Mouse (Mus musculus) cerebellum, adult (tissue): ENCODE measurements around the gene Naga.
"Not testable (repeated sequence)": the region's sequence is repeated elsewhere in the genome, so short reads cannot be mapped to it uniquely, and the experiment has no call there.

Experiments used
- ATAC-seq: cut with Nextera tagmentation; 2 replicates; pipeline ENCODE4 v1.9.2; 2017; ENCODE audit warnings: mild to moderate bottlenecking, moderate library complexity, mixed read lengths; ENCODE audit not compliant: insufficient number of reproducible peaks, low FRiP score, low TSS enrichment

The Naga gene

DNA sequence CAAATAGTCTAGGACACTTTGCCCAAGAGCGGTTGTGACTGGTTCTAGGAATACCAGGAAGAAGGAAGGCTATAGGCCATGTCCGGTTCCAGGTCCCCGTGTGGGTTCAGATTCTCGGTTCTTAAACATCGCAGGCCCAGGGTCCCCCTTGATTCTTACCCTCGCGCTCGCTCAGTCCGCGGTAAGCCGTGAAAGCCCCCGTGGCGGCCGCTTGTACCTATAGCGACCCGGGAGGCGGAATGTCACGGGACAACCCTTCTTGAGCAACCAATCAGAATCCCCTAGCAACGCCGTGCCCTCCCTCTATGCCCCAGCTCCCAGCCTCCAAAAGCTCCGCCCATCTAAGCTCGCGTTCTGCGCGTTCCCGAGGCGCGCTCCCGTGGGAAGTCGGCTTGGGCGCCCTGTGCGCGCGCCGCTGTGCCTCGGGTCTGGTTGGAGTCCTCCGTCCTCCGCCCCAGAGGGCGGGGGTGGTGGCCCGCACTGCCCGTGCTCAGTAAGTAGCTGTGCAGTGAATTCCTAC is at the start of gene Naga, which contains the start of the genes Pheta2 and Smdt1:
Gene Naga, minus strand, starts transcription at position 333 of the 520 bp plus-strand sequence.
Gene Pheta2, plus strand, starts transcription at position 350 of the 520 bp plus-strand sequence.
Gene Smdt1, plus strand, starts transcription at position 367 of the 520 bp plus-strand sequence.
- ATAC-seq, result peak; percentile 89

DNA sequence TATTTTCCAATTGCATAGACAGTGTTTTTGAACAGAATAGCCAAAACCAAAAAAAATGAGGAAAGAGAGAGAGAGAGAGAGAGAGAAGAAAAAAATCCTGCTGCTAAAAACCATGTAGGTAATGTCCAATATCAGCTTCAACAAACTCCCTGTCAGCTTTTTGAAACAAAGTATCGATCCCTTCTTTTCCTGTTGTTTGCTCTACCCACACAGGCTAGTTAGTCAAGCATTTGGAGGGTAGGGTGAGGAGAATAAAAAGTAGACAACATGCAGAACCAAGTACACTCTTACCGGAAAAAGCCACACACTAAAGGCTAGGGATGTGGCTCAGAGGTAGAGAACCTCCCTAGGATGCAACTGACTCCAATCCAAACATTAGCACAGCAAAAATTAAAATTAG is 47.0 kb upstream of the Naga start:
- no peak for ATAC-seq

DNA sequence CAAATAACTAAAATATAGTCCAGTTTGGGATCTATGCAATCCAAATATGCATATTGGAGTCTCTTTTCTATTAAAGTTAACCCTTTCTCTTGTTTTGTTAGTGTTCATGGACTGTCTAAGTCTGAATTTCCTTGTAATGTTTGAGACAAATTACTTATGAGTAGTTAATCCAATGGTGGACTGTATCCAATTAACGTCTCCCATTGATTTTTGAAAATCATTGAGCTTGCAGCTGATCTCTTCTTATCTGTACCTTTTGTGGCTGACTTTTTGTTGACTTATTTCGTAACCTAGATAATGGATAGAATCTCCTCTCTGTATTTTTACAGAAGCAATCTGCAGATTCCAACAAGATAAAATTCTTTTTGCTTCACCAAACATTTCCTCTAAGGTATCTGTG is 43.7 kb upstream of the Naga start:
- ATAC-seq, result no peak

DNA sequence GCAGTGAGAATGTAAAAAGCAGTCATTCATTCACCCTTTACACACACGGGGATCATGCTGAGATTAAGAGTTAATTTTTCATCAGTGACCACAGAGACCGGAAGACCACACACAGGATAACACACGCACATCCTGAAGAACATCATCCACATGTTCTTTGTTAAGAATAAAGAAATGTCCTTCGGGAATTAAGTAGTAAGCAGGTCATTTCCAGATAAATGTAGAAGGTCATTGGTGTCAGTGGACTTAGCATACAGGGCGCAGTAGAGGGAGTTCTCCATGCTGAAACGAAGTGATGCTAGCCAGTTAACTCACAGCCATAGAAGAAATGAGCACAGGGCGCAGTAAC is 42.0 kb upstream of the Naga start:
- no peak for ATAC-seq

DNA sequence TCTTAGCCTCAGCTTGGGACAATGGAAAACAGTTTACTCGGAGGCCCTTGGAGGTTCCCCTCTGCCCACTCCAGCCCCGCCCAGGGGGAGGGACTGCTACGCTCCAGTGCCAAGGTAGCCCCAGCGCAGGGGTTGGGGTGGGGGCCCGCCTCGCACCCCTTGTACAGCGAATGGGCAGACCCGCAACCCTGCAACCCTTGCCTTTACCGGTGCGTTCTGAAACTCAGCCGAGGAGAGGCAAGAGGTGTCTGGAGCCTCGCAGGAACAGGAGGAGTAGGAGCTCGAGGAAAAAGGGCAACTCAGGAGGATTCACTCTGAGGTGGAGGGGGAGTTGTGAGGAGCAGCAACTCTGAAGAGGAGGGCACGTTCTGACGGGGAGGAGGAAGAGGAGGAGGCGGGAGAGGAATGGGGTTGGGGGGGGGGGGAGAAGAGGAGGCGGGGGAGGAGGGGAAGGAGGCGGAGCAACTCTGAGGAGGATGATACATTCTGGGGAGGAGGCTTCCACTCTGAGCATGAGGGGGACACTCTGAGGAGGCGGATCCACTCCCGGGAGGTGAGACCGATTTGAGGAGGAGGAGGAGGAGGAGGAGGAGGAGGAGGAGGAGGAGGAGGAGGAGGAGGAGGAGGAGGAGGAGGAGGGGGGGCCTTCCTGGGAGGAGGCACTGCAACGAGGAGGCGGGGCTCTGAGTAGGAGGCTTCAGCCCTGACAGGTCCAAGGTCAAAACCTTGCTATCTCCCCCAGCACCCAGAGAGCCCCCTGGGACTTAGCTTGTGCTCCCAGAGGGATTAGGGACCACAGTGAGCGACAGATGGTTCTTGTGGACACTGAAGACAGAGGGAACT is 41.4 kb upstream of the Naga start, which contains the start of gene Cyp2d22:
Gene Cyp2d22, minus strand, starts transcription at position 390 of the 843 bp plus-strand sequence.
- peak; percentile 81 for ATAC-seq

DNA sequence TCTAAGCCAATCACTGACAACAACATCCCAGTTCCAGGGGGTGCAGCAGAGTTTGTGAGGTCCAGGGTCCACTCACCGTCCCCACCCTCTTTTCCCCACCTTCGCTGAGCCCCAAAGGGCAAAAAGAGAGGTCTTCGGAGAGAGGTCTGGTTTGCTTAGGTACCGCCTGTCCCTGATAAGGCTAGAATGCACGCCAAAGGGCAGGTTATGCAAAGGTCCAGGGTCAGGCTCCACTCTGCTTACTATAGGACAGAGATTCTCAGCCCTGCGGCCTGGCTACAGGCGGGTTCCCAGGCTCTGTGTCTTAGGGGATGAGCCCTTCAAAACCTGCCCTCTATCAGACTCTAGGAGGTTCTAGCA is 40.8 kb upstream of the Naga start:
- ATAC-seq, result no peak

DNA sequence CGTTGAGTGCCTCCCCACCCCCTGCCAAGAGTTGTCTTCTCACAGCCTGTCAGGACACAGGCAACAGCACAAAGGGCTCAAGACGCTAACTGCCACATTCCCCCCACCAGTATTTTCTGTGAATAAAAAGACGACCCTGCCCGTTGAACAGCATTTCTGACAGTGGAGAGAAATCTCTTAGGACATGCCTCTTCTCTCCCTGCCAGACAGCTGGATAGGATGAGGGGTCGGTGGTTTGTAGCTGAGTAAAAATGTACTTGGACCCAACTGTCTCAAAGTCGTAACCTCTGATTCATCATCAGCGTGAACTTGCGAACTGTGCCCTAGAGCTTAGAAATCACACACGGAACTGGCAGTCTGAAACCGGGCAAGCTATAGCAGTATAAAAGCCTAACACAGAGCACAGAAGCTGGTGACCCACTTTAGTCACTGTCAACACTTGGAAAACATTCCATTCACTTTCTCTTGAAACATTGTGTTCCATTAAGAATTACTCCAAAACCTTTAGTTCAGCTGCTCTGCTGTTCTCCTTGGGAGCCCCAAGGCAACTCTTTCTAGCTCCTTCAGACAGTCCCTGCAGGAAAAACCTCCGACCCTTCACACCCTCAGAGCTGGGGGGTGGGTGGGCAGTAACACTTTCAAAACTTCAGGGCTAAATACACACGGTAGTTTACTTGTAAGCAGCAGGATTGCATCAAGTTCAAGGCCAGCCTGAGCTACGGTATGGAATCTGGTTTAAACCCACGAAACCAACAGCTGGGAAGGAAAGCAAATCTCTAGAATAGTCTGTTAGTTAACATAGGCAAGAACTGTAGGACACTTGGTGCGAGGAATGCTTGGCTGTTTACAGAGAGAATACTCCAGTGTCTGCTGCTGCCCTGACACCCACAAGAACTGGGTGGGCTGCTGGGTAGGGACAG is 39.8 kb upstream of the Naga start:
- no peak for ATAC-seq

DNA sequence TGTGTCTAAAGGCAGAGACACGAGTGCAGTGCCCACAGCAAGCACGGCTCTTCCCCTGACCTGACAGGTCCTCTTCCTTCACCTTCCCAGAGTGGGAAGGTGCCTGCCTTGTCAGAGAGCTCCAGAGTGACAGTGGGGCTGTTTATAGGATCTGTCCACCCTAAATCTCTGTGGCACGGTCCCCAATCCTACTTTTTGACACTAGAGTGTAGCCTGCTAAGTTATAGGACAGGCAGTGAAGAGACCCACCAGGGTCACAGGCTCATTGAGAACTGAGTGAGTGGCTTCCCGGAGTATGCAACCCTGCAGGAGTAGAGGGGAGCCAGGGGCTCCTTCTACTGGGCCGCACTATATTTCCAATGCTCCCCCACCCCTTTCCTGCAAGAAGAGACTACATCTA is 39.0 kb upstream of the Naga start:
- no peak for ATAC-seq

DNA sequence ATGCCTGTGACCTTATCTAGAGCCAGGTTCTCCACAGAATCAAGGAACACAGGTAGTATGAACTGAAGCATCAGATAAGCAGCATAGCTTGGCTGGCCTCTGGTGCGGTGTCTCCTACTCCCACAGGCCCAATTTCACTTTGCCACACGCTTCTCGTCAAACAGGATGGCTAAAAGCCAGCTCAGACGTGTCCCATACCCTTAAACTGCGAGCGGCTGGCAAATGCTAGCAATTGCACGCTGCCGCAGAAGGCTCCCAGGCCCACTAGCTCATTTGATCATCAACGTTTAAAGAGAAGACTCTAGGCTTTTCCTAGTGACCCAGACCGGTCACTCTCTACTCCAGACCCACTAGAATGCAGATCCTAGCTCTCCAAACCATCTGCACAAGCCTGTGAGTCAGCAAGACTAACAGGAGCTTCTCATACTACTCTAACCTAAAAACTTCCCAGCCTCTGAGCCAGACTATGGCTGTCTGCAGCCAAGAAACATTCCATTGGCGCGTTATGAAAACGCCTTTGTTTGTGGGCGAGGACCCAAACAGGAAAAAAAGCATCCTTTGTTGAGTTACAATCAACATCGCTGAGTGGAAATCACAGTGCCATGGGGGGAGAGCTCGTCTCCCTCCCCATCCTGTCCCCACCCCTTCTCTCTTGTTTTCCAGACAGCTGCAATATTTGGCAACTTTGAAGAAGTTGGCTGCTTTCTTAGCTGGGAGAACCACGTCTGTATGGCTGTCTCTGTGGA is 37.8 kb upstream of the Naga start:
- no peak for ATAC-seq

DNA sequence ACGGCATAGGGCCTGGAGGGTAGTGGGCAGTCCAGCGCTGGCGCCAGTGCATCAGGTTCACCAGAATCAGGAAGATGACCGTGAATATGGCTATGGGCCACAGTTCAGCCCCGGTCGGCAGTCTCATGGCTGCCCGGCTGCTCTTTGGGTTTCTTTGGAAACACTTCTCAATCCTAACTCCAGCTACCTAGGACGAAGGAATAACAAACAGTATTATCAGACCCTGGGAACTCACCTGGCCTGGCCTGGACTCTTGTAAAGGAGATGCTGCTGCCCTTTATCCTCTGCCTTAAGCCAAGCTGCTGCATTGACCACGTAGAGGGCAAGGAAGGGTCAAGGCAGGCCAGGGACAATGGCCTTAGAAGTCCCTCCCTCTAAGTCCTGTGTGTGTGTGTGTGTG is 37.1 kb upstream of the Naga start:
- no peak for ATAC-seq

DNA sequence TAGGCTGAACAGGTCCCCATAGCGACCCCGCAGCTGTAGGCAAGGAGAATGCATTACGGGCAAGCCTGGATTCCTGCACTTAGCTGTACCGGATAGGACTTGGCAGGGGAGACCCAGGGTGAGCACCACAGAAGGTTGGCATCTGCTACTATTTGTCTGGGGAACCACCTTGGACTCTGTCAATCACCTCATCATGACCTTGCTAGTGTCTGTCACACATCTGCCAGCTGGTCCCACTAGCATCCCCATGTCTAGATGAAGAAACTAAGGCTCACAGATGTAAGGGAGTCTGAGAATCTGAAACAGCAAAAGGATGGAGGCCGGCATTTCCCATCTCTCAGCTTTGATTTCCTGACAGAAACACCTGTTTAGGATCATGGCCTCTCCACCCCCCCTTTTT is 35.7 kb upstream of the Naga start:
- ATAC-seq, result no peak

DNA sequence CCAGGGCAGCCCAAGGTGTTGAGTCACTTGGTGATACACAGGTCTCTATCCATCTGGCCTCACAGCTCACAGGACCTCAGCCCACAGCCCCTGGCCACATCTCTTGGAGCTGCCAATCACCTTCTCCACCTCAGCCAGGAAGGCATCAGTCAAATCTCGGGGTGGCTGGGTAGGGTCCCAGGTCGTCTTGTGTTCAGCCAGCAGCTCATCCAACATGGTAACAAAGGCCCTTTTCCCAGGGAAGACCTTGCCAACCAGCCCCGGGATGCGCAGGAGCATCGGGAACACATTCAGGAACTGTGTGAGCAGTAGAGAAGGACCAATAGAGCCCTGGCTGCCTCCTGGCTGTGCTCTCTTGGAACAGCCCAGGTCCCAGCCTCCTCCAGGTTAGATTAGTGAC is 34.3 kb upstream of the Naga start:
- ATAC-seq, result no peak

DNA sequence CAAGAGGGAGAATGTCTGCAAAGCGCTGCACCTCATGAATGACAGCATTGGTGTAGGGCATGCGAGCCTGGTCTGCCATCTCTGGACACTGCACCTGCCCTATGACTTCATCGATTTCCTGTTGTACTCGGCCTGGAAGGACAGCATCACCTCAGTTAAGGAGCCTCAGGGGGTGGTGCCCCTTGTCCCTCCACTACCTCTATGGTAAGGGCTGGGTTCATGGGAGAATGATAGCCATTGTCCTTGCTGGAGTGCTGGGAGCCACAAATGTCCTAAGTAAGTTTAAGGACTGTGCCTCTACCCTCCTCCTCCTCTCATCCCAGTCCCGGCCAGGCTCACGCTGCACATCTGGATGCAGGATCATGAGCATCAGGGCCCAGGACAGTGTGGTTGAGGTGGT is 33.7 kb upstream of the Naga start:
- no peak for ATAC-seq

DNA sequence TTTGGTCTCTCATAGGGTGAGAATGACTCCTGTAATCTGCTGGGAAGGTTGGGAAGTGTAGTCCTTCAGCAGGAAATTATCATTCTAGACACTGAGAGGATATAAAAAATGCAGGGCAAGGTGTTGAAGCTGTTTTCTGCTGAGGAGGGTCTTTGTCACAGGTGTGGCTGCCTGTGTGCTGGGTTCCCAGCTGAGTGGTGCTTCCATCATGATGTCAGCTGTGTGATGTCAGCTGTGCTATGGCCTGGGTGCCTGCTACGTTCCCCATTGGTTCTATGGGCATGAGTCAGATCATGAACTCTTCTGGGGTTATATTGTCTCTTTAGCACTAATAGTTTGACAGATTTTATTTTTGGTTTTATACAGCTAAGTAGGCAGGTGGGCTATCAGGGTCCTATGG is 30.1 kb upstream of the Naga start:
- no peak for ATAC-seq

DNA sequence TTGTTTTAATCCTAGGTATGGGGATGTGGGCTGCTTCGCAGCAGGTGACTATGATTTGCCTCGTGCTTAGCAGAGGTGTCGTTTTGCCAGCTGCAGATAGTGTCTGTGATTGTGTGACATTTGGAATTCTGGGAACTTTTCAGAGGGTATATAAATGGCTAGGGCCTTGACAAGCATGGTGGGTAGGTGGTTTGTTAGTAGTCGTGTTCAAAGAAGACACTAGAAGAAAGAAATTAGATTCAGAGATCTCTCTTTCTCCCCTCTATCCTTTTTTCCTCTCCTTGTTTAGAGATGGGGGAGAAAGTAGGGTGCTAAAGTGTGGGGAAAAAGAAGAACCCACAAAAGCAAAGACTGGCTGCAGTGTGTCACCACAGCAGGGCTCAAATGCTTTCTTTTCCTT is 29.4 kb upstream of the Naga start:
- no peak for ATAC-seq

DNA sequence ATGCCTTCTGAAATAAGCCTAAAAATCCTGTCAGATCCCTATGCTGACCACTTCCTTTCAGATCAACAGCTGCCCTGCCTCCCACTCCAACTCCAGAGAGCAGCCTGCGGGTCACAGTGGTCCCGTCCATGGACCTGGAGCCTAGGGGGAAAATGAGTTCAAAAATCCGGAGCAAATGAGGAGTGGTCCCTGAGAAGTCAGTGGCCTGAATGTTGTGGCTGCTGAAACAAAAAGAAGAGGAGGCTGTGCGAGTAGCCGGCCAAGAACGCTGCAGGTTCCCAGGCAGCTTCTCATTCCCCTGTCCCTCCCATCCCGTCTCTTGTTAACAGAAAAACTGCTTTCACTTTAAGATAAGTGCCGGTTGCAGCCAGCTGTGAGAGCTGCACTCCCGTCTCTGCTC is 25.8 kb upstream of the Naga start:
- ATAC-seq, result not testable (repeated sequence)

DNA sequence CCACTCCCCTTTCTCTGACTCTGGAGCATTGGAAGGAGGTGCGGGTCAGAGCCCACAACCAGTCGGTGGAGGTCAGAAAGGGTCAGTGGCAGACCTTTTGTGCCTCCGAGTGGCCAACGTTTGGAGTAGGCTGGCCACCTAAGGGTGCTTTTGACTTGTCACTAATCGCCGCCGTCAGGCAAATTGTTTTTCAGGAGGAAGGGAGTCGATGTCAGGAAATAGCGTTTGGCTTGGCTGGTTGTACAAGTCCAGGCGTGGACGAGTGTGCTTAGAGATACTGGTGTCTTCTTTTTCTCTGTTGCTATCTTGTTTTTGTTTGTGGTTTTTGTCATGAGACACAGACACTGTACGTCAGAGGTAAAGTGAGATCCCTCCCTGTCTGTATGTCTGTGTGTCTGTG is 25.1 kb upstream of the Naga start:
- ATAC-seq, result not testable (repeated sequence)

DNA sequence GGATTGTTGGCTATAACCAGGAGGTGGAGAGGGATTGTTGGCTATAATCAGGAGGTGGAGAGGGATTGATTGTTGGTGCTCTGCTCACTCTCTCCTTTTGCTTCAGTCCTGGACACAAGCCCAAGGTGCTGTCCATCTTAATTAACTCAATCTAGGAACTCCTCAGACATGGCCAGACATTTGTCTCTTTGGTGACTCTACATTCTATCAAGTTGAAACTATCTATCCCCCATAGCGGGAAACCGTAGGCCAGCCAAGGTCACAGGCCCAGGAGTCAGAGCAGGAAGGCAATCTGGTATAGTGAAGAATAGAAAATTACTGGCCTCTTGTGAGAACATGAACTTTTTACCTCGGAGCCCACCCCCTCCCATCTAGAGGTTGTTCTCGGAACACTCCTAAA is 23.5 kb upstream of the Naga start:
- no peak for ATAC-seq

DNA sequence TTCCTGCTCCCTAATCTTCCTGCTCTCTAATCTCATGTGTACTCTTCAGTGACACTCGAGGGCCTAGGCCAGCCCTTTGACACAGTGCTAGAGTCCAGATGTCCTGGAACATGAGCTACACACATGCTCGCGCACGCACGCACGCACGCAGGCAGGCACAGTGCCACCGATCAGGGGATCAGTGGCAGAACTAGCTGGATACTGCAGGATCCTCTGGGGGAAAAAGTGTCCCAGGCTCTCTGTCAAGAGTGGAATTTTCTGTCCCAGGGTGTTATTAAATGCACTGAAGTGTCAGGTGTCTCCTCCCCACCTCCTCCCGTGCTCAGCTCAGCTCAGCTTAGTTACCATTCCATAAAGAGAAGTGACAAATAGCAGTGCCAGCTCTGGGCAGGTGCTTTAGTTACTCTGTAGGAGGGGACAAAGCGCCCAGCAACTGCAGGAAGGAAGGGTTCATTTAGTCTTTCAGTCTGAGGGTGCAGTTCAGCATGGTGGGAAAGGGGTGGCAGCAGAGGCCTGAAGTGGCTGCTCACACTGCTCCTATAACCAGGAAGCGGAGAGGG is 22.8 kb upstream of the Naga start:
- no peak for ATAC-seq
